Mouse (Mus musculus) ES-E14 (cell line): ENCODE data around the gene Sh3gl2. TPM values are rescaled to one million over a fixed set of nuclear protein-coding genes. Genes with fewer than 3 reads are reported as not detected.

ENCODE experiments used
- DNase-seq: peaks from one replicate; pipeline ENCODE4 v3.0.0-alpha.2; 2013; ENCODE audit warnings: low read depth, low spot score
- H3K27ac ChIP-seq: 2 replicates; pipeline ENCODE4 v1.5.1; 2012; ENCODE audit warnings: low read depth, mild to moderate bottlenecking, low read length, moderate library complexity, mixed read lengths; ENCODE audit not compliant: poor library complexity, insufficient read depth, severe bottlenecking
- H3K36me3 ChIP-seq: 2 replicates; pipeline ENCODE4 v1.6.1; 2012; ENCODE audit warnings: mild to moderate bottlenecking, low read length, moderate library complexity, mixed read lengths; ENCODE audit not compliant: control insufficient read depth, poor library complexity, insufficient read depth, severe bottlenecking
- H3K4me1 ChIP-seq, 2 experiments: fragments of 150-350 bp in 1 of 2; sonication (generic) in 1 of 2; 2 replicates each; pipeline ENCODE4 v1.6.1; 2012; ENCODE audit warnings: low read length in 2 of 2, mild to moderate bottlenecking in 1 of 2, mixed read lengths in 1 of 2; ENCODE audit not compliant: control insufficient read depth in 2 of 2, insufficient read depth in 2 of 2, poor library complexity in 1 of 2
- H3K4me3 ChIP-seq, 2 experiments: fragments of 150-350 bp in 1 of 2; sonication (generic) in 1 of 2; 2 replicates each; pipeline ENCODE4 v1.5.1; 2012; ENCODE audit warnings: low read length in 2 of 2, low read depth in 1 of 2, mild to moderate bottlenecking in 1 of 2, mixed read lengths in 1 of 2; ENCODE audit not compliant: insufficient read depth in 1 of 2, poor library complexity in 1 of 2, severe bottlenecking in 1 of 2
- H3K9ac ChIP-seq: 2 replicates; pipeline ENCODE4 v1.6.1; 2012; ENCODE audit warnings: low read depth, mild to moderate bottlenecking, low read length, mixed read lengths; ENCODE audit not compliant: poor library complexity, insufficient read depth, severe bottlenecking
- H3K9me3 ChIP-seq: fragments of 150-350 bp; sonication (generic); 2 replicates; pipeline ENCODE4 v1.6.1; 2012; ENCODE audit warnings: low read depth, mild to moderate bottlenecking, low read length; ENCODE audit not compliant: control insufficient read depth, insufficient read depth
- CHD2 ChIP-seq: IDR thresholded peaks from 2 replicates; pipeline ENCODE4 v1.6.1; 2014; ENCODE audit warnings: mild to moderate bottlenecking, low read depth, low read length, inconsistent platforms
- HCFC1 ChIP-seq: IDR thresholded peaks from 2 replicates; pipeline ENCODE4 v1.6.1; 2012; ENCODE audit warnings: low read length, inconsistent platforms, borderline replicate concordance; ENCODE audit not compliant: insufficient read depth
- MAFK ChIP-seq: IDR thresholded peaks from 2 replicates; pipeline ENCODE4 v1.6.1; 2014; ENCODE audit warnings: mild to moderate bottlenecking, low read depth, low read length, inconsistent platforms; ENCODE audit not compliant: insufficient read depth
- ZC3H11A ChIP-seq: IDR thresholded peaks from 2 replicates; pipeline ENCODE4 v1.6.1; 2012; ENCODE audit warnings: low read depth, mild to moderate bottlenecking, inconsistent platforms, low read length, borderline replicate concordance
- ZNF384 ChIP-seq: IDR thresholded peaks from 2 replicates; pipeline ENCODE4 v1.6.1; 2012; ENCODE audit warnings: low read depth, low read length, inconsistent platforms
- in situ Hi-C, 2 experiments: fragments of 600-800 bp; cut with MboI; formaldehyde crosslinking; loops; one replicate each; pipeline ENCODE4 v1.15.1; 2025; ENCODE audit warnings: low sequenced_read_pairs in 2 of 2, inconsistent platforms in 1 of 2; ENCODE audit not compliant: unreplicated experiment in 2 of 2
- total RNA-seq: library from RNA; depleted of rRNA; stranded (reverse); fragments of 300-350 nt; gene quantifications from 2 replicates; pipeline ENCODE4 v1.2.3, GENCODE M21; 2012

The Sh3gl2 gene
- total RNA-seq, 1 experiment, result 12.1 TPM

- no peak for DNase-seq
- in situ Hi-C loops, result no loop called here
- Histone ChIP-seq H3K4me3 (no peak overlapping the region), H3K9ac (no peak overlapping the region), H3K27ac (no peak overlapping the region), H3K9me3 (no peaks in the 10 kb centered on the region), H3K36me3 (no peaks in the 10 kb centered on the region), H3K4me1 (no peaks in the 10 kb centered on the region)
- 0 out of 2 replicates have a peak, but pooled peaks have one; percentile 9 for TF ChIP-seq CHD2
- no peak for TF ChIP-seq ZNF384
- TF ChIP-seq MAFK, result no peak
- no peak for TF ChIP-seq ZC3H11A
- TF ChIP-seq HCFC1, result no peak
These were observed 302.1 kb downstream of the Sh3gl2 start for GRCm38 (mm10) chr4:85506976-85507375.

DNA sequence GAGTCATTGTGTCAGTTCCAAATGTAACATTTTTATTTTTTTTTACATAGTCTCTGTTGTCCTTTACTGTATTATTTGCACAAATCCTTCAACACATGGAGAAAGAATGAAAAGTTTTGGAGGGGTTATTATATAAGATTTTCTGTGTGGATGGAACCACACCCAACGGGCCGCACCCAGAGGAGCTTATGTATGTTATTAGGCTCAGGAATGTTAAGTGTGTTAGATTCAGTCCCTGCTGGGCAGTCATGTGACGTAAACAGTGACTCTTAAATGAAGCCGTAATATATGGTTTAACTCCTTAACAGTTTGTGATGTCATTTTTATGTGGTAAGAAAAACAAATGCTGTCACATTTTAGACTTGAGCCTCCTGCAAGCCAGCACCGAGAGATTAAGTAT is 302.6 kb downstream of the Sh3gl2 start:
- H3K27ac ChIP-seq, result no peak overlapping the region
- no peaks in the 10 kb centered on the region for H3K9me3 ChIP-seq
- no peaks in the 10 kb centered on the region for H3K4me1 ChIP-seq
- no peaks in the 10 kb centered on the region for H3K36me3 ChIP-seq
- in situ Hi-C loops, result no loop called here
- DNase-seq, result no peak
- no peak overlapping the region for H3K9ac ChIP-seq
- no peak overlapping the region for H3K4me3 ChIP-seq
- no peak for TF ChIP-seq MAFK
- TF ChIP-seq HCFC1, result no peak
- no peak for TF ChIP-seq CHD2
- TF ChIP-seq ZNF384, result no peak
- no peak for TF ChIP-seq ZC3H11A

DNA sequence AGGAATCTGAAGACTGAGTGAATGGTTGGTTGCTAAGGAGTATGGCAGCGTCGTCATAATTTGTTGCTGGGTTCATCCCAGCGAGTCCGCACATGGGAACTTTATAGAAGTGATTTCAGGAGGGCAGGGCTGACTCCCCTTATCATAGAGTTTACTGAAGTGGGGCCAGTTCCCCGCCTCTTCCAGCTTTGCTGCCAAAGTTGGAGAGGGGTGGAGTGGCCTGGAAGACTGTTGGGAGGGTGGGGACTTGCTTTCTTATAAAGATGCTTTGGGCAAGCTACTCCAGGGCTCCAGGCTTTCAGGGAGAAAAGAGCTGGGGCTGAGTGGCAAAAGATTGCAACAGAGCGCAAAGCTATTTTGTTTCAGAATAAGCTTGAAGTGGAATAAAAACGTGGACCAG is 308.4 kb downstream of the Sh3gl2 start:
- no peaks in the 10 kb centered on the region for H3K36me3 ChIP-seq
- no peaks in the 10 kb centered on the region for H3K9me3 ChIP-seq
- H3K27ac ChIP-seq, result no peak overlapping the region
- no peaks in the 10 kb centered on the region; a peak in 1 of 4 replicates for H3K4me1 ChIP-seq
- TF ChIP-seq CHD2, result no peak
- no peak for TF ChIP-seq ZC3H11A
- TF ChIP-seq MAFK, result no peak
- TF ChIP-seq HCFC1, result no peak
- no peak for TF ChIP-seq ZNF384
- in situ Hi-C loops, result no loop called here
- no peak for DNase-seq
- H3K9ac ChIP-seq, result no peak overlapping the region
- no peak overlapping the region for H3K4me3 ChIP-seq

DNA sequence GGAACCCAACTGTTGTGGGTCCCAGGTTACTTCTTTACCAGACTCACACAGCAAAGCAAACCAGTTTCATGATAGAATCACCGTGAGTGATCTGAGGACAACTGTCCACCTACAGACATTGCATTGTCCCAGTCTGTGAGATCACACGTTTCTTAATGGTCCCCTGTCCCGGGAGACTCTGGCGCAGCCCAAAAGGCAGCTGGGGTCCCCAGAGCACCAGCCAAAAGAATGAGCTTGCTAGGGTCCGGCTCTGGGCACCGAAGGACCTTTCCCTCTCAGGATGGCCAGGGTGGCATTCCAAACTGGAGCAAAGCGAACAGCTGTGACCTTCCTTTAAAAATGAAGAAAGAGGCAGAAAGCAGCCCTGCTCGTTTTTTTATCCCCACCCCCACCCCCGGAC is 308.9 kb downstream of the Sh3gl2 start, which contains the start of gene Adamtsl1:
Gene Adamtsl1 (plus strand): TSS at position 381 of the 400 bp plus-strand sequence.
- H3K36me3 ChIP-seq, result no peaks in the 10 kb centered on the region
- no peak within 1 kb of the TSS for H3K27ac ChIP-seq
- no peaks in the 10 kb centered on the region; a peak in 1 of 4 replicates for H3K4me1 ChIP-seq
- peak within 1 kb of the TSS; percentile 50 for H3K9ac ChIP-seq
- H3K4me3 ChIP-seq, result peak within 1 kb of the TSS; percentile 71 to 73
- TF ChIP-seq CHD2 (no peak), ZC3H11A (no peak), ZNF384 (no peak), MAFK (no peak), HCFC1 (no peak)
- H3K9me3 ChIP-seq, result no peaks in the 10 kb centered on the region
- DNase-seq, result no peak
- in situ Hi-C loops, result no loop called here

- in situ Hi-C loops, result no loop called here
- no peak for DNase-seq
- no peaks in the 10 kb centered on the region for H3K36me3 ChIP-seq
- H3K9me3 ChIP-seq, result no peaks in the 10 kb centered on the region
- peak overlapping the region; percentile 71 to 73 for H3K4me3 ChIP-seq
- H3K4me1 ChIP-seq, result no peaks in the 10 kb centered on the region; a peak in 1 of 4 replicates
- peak overlapping the region; percentile 50 for H3K9ac ChIP-seq
- H3K27ac ChIP-seq, result no peak overlapping the region
- no peak for TF ChIP-seq CHD2
- TF ChIP-seq ZC3H11A, result no peak
- no peak for TF ChIP-seq HCFC1
- no peak for TF ChIP-seq MAFK
- TF ChIP-seq ZNF384, result no peak
These were observed 309.3 kb downstream of the Sh3gl2 start for GRCm38 (mm10) chr4:85514205-85514681.
